Mouse (Mus musculus): ENCODE measurements around the gene Gm20792.
"Not testable (repeated sequence)": the region's sequence is repeated elsewhere in the genome, so short reads cannot be mapped to it uniquely, and the experiment has no call there.

Gene Gm20792

DNA sequence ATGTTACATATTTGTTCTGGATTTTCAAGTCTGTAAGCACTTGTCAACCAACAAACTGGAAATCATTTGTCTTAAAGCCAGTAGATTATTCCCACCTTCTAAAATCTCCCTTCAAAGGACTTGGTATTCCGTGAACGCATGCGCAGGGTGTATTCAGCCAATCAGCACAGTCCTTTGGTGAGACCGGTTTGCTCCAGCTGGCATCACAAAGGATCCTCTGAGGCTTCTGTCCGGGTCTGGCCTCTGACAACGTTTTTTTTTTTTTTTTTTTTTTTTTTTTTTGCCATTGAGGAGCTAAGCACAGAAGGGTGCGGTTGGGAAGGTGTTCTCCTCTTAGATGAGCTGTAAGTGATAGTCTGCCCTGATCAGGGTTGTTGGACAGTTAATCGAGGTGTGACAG lies at the start of gene Gm20792:
Gene Gm20792 (plus strand): TSS at position 301 of the 400 bp plus-strand sequence.
- not testable (repeated sequence) for DNase-seq

Measured in retina, postnatal 1 day (tissue).